Mouse (Mus musculus) common myeloid progenitor, adult 5-6 weeks (primary cell): ENCODE measurements at regions not wholly inside any gene's neighbourhood (a gene's known extent, or its start where the extent isn't known, plus 50 kb on each side); places are given as distances from the start of the nearest gene placed in this dataset.
A peak's percentile ranks its signal among the peaks of the same experiment; 100 is the strongest.

Source experiments
- ATAC-seq: replicated peaks from 2 replicates; pipeline ENCODE4 v1.8.0; 2016; ENCODE audit warnings: low read depth, mild to moderate bottlenecking, moderate TSS enrichment, inconsistent platforms; ENCODE audit not compliant: poor library complexity, severe bottlenecking

DNA sequence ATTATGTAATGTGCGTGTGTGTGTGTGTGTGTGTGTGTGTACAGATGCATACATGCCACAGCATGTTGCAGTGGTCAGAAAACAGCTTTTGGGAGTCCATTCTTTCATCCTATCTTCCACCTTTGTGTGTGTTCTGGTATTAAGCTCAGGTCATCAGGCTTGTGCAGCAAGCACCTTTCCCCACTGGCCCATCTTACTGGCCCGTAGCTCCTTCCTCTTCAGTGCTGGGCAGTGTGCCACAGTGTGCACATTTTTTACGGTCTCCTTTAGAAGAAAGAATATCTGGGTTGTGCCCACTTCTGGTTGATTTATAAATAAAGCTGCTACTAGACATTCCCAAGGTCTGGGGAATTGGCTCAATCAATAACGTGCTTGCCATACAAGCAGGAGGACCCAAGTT, 105.0 kb downstream of the Inhbb start:
- no peak for ATAC-seq

DNA sequence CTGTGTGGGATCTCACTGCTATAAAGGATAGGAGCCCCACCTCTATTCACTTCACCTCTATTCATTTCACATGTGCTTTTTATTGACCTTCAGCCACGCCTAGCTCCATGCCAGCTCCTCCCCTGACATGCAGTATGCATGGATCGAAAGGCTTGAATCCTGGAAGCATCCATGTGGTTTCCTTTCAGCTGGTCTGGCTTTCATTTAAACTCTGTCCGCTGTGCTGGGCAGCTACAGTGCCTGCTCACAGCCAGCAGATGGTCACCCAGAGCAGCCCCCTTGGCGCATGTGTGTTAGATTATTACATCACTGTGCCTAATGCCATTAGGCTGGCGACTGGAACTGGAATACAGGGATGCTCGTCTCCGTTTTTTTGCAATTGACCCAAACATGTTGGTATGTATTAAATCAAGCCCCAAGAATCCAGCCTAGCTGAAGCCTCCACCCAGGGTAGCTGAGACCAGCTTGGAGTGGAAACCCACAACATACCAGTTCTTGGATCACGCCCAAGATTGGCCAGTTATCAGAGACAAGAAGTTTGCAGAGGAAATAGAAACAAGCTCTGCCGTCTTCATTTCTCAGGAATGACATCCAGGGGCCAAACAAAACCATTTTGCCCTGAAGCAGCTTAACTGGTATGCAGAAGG, 113.2 kb downstream of the Inhbb start:
- no peak for ATAC-seq

DNA sequence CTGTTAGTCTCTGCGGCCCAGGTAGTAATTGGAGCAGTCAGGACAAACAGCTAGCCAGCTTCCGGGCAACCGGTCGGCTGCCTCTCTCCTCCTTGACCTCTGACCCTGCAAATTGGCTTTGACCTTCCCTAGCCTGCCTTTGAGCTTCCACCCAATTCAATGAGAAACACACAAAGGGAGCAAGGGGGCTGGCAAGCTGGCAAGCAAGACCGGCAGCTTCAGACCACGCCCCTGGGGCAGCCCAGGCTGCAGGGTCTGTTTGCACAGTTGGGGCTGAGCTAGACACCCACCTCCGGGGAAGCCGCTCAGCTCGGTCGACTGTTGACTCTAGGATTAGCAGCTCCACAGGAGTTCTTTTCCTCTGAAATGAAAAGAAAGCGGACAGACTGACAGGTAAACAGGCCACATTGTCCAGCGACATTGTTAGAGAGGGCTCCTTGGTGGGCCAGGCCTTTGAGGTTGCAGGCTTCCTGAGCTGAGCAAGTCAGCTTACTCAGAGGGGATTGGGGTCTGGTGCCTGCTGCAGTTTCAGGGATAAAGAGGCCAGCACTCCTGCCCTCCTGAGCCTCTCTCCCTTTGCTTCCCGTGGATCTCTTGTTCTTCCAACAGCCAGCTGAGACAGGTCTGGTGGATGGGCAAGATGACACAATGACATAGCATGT, 116.6 kb downstream of the Inhbb start:
- ATAC-seq, result no peak

DNA sequence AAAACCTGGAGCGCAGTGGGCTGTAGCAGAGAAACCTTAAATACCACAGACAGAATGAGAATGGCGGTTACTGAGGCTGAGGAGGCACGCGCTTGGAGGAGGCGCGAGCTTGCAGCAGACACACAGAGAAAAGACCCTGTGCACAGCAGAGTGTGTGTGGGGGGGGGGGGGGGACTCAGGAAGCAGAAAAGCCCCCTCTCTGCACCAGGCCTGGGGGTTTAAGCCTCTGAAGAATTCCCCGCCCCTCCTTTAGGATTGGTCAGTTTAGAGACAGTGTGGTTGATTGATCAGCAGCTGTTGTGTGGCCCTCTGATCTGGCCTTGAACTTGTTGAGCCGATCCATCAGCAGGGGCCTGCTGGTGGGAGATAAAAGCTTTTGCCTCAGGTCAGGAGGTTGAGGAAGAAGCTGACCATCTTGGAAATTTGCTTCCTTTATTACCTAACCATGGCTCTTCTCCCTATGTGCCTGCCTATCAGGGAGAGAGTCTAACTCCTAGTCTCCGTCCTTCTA, 117.5 kb downstream of the Inhbb start:
- ATAC-seq, result no peak

DNA sequence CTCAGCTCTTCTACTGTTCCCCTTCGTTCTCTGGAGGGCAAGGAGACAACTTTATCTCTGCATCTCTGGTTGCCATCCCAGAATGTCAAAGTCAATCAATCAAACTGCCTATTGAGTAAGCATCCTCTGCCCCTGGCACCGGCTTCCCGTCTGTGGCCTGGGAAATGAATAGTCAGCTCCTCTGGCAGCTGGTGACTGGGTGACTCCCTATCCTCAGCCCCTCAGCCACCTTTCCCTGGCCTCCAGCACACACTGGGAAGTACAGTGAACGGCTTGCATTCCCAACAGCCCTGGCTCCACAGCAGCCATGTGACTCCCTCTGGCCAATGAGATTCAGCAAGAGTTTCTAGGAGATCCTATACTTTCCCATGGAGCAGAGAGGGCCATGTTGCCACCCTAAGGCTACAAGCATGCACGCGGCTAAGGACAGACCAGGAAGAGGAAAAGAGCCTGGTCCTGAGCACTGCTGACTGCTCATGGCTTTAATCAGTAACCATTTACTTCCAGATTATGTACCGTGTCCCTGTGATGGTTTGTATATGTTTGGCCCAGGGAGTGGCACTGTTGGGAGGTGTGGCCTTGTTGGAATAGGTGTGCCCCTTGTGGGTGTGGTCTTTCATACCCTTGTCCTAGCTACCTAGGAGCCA, 119.6 kb downstream of the Inhbb start:
- no peak for ATAC-seq

DNA sequence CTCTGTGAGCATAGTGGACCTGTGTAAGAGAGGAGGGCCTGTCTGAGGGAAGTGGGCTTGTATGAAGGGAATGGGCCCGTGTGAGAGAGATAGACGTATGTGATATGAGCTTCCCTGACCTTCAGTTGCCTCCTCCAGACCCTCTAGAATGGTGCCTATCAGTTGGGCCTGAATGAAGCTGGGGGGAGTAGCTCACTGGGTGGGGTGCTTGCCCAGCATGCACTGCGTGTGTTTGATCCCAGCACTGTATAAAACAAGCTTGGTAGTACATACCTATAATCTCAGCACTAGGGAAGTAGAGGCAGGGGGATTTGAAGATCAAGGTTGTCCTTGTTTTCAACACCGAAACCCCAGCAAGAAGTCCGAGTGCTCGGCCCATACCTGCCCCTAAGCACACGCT, 120.1 kb downstream of the Inhbb start:
- no peak for ATAC-seq

DNA sequence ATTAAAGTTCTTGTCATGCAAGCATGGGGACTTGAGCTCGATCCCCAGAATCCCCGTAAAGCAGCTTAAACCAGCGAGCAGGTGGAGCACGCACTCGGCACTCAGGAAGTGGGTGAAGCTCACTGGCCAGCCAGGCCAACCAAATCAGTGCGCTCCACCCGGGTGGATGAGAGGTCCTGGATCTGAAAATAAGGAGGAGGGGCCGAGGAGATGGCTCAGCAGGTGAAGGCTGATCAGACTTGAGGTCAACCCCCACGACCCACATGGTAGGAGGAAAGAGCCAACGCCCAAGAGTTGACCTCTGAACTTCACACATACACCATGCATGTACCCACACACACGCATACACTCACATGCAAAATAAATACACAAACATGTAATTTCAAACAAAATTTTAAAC, 120.8 kb downstream of the Inhbb start:
- ATAC-seq, result no peak

DNA sequence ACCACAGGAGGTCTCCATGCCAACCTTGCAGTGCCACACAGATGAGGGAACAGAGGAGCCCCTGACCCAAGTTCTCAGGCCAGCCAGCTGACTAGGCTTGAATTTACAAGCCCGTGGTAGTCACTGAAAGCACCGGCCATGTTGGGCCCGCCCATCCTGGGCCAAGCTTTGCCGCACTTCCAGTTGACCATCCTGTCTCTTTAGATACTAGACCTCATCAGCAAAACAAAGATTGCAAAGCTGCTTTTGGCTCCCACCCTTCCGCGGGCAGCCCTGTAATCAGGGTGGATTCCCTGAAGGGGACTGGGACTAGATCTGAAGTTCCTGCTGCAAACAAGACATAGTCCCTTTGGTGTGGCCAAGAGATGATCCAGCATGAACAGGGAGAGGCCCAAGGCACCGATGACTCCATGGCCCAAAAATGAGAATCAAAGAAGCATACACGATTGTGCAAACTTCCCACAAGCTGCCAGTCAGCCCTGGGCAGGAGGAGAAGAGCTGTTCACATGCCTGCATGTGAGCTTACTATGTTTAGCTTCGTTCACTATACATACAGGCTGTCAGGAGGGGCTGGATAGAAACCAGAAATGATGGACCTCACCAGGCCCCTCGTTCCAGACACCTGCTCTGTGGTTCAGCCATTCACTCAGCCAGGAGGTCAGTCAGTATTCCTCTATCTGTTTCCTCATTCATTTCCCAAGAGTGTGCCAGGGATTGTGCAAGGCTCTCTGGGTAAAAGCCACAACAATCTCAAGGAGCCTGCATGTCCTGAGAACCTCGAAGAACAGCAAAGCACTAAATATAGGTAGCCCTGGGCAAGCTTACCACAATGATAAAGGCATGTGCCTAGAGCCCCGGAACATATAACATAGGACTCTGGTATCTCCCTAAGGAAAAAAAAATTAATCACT, 122.0 kb downstream of the Inhbb start:
- no peak for ATAC-seq

DNA sequence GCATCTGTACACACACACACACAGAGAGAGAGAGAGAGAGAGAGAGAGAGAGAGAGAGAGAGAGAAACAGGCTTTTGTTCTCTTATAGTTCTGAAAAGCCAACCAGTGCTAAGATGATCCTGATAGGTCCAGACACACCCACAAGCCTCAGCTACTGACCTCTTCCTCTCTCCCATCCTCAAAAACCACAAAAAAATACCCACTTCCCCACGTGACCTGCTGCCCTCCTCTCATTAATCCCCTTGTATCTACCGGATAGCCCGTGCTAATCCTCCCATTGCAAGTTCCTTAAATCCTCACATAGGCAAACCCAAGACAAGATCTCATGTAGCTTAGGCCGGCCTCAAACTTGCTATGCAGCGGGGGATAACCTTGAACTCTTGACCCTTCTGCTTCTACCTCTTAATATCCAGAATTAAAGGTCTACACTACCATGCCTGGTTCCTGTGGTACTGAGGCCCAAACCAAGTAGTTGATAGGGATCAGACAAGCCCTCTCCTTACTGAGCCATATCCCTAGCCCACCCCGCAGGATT, 123.3 kb downstream of the Inhbb start:
- peak; percentile 71 for ATAC-seq

DNA sequence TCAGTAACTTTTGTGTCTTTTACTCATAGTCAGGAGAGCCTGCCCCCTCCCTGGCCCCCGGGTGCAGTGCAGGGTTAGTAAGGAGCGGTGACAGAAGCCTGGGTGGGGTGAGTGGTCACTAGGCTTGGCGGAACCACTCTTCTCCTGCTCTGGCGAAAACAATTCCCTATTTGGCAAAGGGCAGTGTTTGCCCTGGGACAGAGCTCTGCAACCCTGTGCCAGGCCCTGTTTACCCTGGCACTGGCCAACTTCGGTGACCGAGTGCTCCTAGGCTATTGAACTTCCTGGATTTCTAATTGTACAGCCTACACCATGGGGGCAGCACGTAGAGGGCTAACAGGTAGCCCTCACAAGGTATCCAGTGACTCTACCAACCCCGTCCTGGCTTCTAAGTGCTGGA, 126.9 kb downstream of the Inhbb start:
- no peak for ATAC-seq

DNA sequence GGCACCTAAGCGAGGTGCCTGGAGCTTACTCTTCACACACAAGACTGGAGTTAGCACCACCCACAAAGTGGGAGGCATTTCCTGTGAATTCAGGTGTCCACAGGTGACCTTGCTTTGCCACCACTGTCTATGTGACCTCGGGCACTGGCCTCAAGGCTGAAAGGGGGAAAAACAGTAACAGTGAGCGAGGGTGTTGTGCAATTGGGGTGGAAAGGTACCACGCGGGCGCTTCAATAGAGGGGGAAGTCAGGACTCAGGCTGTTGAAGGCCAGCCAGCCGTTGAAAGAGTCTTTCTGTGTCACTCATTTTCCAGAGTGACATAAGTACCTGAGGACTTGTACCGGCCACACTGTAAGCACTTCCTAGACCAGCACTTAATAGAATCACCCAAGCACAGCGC, 128.2 kb downstream of the Inhbb start:
- no peak for ATAC-seq

DNA sequence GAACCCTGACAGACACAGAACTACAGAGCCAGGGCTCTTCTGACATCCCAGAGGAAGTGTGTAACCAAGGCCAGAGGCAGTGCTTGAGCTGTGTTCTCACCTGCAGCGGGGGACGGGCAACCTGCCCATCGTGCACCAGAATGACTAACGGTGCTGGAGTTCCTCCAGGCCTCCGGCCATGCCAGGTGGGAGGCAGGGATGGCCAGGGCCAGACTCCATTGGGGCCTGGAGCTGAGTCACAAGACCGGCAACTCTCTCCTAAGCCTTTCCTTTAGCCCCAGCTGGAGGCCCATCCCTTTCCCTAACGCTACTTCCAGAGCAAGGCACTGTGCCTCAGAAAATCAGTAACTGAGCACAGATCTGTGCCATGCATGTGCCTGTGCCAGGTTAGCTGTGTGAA, 129.8 kb downstream of the Inhbb start:
- ATAC-seq, result no peak

DNA sequence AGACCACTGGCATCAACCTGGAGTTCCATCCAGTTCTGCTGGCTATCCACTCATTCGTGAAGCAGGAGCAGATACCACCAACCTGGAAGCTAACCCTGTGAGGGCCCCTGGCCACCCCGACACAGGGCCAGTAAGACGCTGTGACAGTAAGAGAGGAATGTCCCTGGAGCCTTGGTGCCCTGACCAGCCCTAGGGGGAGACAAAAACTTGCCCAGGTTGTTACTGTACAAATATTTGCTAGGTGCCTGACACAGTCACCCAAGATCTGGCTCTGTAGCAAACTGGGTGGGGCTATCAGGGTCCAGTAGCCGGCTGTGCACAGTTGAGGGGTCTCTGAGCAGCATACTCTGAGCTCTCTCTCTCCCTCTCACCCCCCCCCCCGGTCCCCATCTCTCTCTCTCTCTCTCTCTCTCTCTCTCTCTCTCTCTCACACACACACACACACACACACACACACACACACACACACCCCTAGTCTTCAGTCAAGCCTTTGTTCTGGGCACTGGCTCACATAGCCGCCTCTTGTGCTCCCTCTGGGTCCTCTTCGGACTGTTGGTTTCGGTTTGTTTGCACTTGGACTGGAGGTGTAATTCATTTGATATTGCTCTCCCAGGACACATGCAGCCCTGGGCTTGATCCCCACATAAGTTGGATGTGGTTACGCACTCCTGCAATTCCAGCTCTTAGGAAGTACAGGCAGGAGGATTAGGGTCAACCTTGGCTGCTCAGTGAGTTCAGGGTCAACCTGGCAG, 131.7 kb downstream of the Inhbb start:
- no peak for ATAC-seq

DNA sequence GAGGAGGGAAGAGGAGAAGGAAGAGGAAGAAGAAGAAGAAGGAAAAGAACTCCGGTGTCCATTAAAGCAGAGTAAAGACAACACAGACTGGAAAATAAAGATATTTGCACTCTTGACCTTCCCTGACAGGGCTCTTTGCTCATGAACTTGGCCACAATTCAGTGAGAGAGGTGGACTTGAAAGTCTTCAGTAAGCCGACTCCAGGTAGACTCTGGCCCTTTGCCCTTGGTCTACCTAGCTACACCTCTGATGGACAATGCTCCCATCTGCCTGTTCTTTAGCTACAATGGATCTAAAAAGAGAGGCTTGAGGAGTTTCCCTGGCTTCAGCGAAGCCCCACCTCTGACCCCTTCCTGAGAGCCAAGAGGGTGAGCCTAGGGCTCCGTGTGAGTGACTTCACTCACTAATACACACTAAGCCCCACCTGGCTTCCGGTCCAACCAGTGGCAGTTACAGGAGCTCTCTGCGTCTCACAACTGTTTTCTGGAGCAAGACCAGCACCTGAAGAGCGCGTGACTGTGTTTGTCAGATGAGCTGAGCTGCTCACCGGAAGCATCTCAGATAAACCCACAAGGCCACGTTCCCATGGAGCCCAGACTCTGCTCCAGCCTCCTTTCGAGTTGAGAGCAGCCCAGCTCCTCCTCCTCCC, 132.4 kb downstream of the Inhbb start:
- no peak for ATAC-seq

DNA sequence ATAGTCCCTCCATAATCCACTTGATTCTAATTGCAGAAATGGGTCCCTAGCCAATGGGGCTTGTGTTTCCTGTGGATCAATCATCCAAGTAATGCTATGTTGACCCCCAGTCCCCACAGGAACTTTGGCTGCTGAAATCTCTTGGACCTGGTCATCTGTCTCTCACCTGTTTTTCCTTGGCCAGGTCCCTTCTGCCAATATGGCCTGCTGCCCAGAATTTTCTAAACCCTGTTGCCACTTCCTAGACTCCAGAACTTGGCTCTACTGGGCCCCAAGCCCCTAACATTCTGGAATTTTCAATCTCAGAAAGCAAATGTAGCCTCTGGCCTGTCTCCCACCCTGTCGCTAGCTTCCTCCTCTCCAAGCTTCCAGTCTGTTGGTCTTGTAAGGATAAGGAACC, 139.6 kb downstream of the Inhbb start:
- ATAC-seq, result no peak

DNA sequence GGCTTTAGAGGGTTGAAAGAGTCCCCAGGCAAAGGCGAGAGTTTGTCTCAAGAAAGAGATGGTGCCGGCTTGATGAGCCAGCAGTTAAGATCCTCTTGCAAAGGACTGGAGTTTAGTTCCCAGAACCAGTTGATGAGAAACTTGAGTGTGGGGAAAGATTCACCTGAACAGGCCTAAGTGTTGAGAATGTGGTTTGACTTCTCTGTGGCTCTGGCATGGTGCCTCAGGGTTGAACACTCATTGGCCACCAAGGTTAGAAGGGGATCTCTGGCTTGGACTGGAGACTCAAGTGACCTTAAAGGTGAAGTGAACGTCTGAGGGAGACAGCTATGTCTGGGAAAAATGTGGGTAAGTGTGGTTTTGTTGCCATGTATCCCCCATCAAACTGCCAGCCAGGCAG, 142.8 kb downstream of the Inhbb start:
- no peak for ATAC-seq

DNA sequence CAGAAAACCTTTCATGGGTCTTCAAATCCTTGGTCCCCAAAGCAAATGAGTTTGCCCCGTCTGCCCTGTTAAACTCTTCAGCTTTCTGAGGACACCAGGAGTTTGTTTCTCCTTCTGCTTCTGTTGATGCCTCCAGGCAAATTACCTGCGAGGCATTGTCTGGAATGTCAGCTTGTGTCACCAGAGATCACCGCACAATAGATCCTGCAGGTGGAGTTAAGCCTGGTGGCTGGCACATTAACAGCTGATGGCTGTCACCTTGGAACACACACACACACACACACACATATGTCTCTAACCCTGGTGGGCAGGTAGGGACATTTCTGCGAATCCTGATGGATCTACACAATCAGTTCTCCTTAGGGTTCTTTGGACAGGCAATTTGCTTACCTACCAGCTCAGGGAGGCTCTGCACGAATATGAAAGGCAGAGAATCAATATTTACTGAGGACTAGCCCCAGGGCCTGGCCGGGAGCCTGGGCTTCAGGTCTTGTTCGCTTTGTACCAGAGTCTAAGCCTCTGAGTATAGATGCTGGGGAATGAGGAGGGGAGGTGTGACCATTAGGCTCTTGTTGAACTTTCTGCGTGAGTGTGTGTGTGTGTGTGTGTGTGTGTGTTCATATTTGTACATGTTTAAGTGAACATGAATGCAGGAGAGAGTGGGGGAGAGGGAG, 143.4 kb downstream of the Inhbb start:
- no peak for ATAC-seq

DNA sequence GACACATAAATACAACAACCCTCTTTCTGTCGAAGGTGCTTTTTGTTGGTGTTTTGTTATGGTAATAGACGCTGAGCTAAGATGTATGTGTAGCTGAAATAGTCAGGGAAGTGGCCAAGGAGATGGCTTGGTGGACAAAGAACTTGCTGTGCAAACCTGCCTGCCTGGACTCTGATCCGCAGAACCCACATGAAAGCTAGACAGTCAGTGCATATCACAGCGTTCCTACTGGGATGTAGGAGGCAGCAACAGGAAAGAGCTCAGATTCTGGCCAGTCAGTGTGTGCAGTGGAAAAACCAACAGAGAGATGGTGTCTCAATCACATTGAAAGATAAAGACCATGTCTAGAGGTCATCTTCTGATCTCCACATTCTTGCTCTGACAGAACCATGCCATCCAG, 144.1 kb downstream of the Inhbb start:
- ATAC-seq, result no peak

DNA sequence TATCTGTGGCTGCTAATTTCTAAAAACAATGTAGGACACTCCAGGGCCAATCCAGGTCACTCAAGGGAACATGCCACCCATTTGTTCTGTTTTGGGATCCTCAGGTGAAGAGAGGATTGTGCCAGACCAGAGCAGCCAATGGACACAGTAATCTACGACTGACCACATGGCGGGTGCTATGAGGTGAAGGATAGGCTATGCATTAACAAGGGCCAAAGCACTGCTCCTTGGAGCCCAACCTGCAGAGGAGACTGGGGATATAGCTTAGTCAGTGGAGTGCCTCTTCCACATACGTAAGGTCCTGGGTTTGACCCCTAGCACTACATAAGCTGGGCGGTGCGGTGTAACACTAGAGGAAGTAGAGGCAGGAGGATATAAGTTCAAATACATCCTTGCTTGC, 156.0 kb downstream of the Inhbb start:
- no peak for ATAC-seq
